Mouse (Mus musculus) intestine, postnatal 0 days (tissue): ENCODE measurements around the gene Il1rapl2. TPM values are rescaled to one million over a fixed set of nuclear protein-coding genes. Genes with fewer than 3 reads are reported as not detected.

Source experiments
- ATAC-seq: fragments of 200-750 bp; cut with Nextera tagmentation; 2 replicates; pipeline ENCODE4 v1.8.0; 2017; ENCODE audit warnings: mild to moderate bottlenecking, moderate TSS enrichment, moderate library complexity
- H3K27ac ChIP-seq: fragments of 300-500 bp; sonication (generic); 2 replicates; pipeline ENCODE4 v1.5.1; 2014; ENCODE audit warnings: mild to moderate bottlenecking, low read depth, low read length, moderate library complexity
- H3K27me3 ChIP-seq: fragments of 300-500 bp; sonication (generic); replicated peaks from 2 replicates; pipeline ENCODE4 v1.6.1; 2014; ENCODE audit warnings: low read length, mixed read lengths; ENCODE audit not compliant: control insufficient read depth, insufficient read depth
- H3K36me3 ChIP-seq: fragments of 300-500 bp; sonication (generic); 2 replicates; pipeline ENCODE4 v1.6.1; 2014; ENCODE audit warnings: mild to moderate bottlenecking, moderate library complexity; ENCODE audit not compliant: control insufficient read depth, insufficient read depth
- H3K4me1 ChIP-seq: fragments of 300-500 bp; sonication (generic); replicated peaks from 2 replicates; pipeline ENCODE4 v1.6.1; 2014; ENCODE audit warnings: antibody characterized with exemption, low read length, mixed read lengths; ENCODE audit not compliant: control insufficient read depth, insufficient read depth
- H3K4me2 ChIP-seq: fragments of 300-500 bp; sonication (generic); replicated peaks from 2 replicates; pipeline ENCODE4 v1.6.1; 2014; ENCODE audit warnings: low read depth, mild to moderate bottlenecking, moderate library complexity
- H3K4me3 ChIP-seq: fragments of 300-500 bp; sonication (generic); 2 replicates; pipeline ENCODE4 v1.5.1; 2014; ENCODE audit warnings: low read depth, low read length
- H3K9ac ChIP-seq: fragments of 300-500 bp; sonication (generic); 2 replicates; pipeline ENCODE4 v1.6.1; 2014; ENCODE audit warnings: mild to moderate bottlenecking, low read depth, low read length
- H3K9me3 ChIP-seq: fragments of 300-500 bp; sonication (generic); 2 replicates; pipeline ENCODE4 v1.6.1; 2016; ENCODE audit warnings: mixed run types; ENCODE audit not compliant: control insufficient read depth
- CTCF ChIP-seq: sonication (generic); IDR thresholded peaks from 2 replicates; pipeline ENCODE4 v1.5.1; 2016; ENCODE audit warnings: low read depth, mild to moderate bottlenecking, control low read depth, antibody characterized with exemption, moderate library complexity
- WGBS: fragments of 180-500 bp; shearing (Covaris S2); extraction: QIAGEN DNeasy Blood & Tissue Kit; methylation state at CpG from one replicate; pipeline ENCODE4 v1.1.7; 2014; 5-methylcytosine and 5-hydroxymethylcytosine counted together
- polyA plus RNA-seq: library from polyadenylated mRNA; unstranded; fragments of >200 nt; fragmentation: Nextera tagmentation; extraction: Ambion mirVana; gene quantifications from 2 replicates; pipeline ENCODE4 v1.2.1, GENCODE M21; 2015

The Il1rapl2 gene
- polyA plus RNA-seq, 1 experiment from 2014 or later: not detected

- no peak for TF ChIP-seq CTCF
- Histone ChIP-seq H3K9ac (no peak overlapping the region), H3K27me3 (no peaks in the 10 kb centered on the region), H3K4me3 (no peak overlapping the region), H3K9me3 (no peaks in the 10 kb centered on the region), H3K27ac (no peak overlapping the region), H3K36me3 (no peaks in the 10 kb centered on the region), H3K4me1 (no peaks in the 10 kb centered on the region), H3K4me2 (no peak overlapping the region)
- ATAC-seq: no peak
- 82% methylated on average over 1 of the region's 1 CpGs for WGBS
Observed at GRCm38 (mm10) chrX:137687974-137688373, 117.6 kb downstream of the Il1rapl2 start.

GRCm38 (mm10) chrX:137700006-137700405 is 129.6 kb downstream of the Il1rapl2 start:
- ATAC-seq: no peak

DNA sequence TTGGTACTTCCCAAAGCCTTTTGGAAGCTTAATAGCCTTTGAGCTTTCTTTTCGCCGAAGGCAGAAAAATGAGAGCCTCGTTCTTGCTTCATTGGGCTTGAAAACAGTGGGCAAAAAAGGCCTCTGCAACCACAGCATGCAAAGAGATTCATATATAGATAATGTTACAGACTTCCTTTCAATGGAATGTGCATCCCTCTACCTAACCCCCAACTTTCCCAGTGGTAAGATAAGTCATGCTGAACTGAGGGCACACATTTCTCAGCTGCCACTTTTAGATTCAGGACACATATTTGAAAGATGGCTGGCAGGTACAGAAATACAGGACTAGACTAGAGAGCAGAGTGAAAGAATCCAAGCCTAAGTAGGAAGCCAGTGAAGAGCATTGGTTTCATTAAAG is 185.1 kb downstream of the Il1rapl2 start:
- Histone ChIP-seq H3K9me3 (no peaks in the 10 kb centered on the region), H3K27ac (no peak overlapping the region), H3K36me3 (no peaks in the 10 kb centered on the region), H3K4me2 (no peak overlapping the region), H3K27me3 (no peaks in the 10 kb centered on the region), H3K9ac (no peak overlapping the region), H3K4me3 (no peak overlapping the region), H3K4me1 (no peaks in the 10 kb centered on the region)
- no peak for TF ChIP-seq CTCF
- WGBS: 82% methylated on average over 3 of the region's 3 CpGs
- ATAC-seq: no peak

More at GRCm38 (mm10) chrX:137700006-137700405, 129.6 kb downstream of the Il1rapl2 start:
- H3K9me3 ChIP-seq: no peaks in the 10 kb centered on the region
- no peaks in the 10 kb centered on the region for H3K36me3 ChIP-seq
- no peak overlapping the region for H3K4me2 ChIP-seq
- H3K27me3 ChIP-seq: no peaks in the 10 kb centered on the region
- no peaks in the 10 kb centered on the region for H3K4me1 ChIP-seq
- WGBS: 84% methylated on average over 2 of the region's 2 CpGs
- H3K9ac ChIP-seq: no peak overlapping the region
- H3K4me3 ChIP-seq: no peak overlapping the region
- no peak for TF ChIP-seq CTCF
- H3K27ac ChIP-seq: no peak overlapping the region

DNA sequence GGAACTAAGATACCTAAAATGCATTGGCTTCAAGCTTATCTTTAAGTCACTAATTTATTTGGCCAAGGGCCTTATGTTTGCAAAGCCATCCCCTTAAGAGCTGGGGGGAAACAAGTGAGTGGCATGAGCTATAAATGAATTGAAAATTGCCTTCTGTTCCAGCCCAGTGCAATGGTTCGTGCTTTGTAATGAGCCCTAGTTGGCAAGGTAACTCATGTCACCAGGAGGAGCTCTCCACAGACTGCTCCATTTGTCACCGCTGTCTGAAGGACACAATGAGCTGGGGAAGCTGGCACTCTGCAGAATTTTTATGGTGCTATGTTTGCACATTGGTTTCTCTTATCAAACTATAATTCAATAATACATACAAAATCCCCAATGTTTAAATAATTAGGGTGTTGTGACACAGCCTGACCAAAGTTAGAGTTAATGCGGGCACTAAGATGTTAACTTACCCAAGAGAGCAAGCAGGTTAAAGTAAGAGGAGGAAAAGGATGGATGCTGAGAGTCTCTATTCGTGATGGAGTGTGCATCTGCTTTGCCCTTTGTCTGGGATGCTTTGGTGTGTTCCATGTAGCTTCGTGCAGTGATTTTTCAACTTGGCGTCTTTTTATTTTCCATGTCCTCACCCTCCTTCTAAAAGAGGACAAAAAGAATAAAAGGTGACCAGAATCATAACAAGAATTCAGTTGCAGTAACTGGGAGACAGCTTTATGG is 235.2 kb downstream of the Il1rapl2 start:
- no peak for ATAC-seq
- no peak overlapping the region for H3K27ac ChIP-seq
- no peak overlapping the region for H3K9ac ChIP-seq
- H3K9me3 ChIP-seq: no peaks in the 10 kb centered on the region
- H3K36me3 ChIP-seq: no peaks in the 10 kb centered on the region
- no peak overlapping the region for H3K4me3 ChIP-seq
- H3K4me2 ChIP-seq: no peak overlapping the region
- H3K27me3 ChIP-seq: no peaks in the 10 kb centered on the region
- 54% methylated on average over 6 of the region's 6 CpGs for WGBS
- TF ChIP-seq CTCF: no peak
- H3K4me1 ChIP-seq: no peaks in the 10 kb centered on the region

- no peaks in the 10 kb centered on the region for H3K4me1 ChIP-seq
- WGBS: 69% methylated on average over 4 of the region's 4 CpGs
- H3K4me2 ChIP-seq: no peak overlapping the region
- H3K36me3 ChIP-seq: no peaks in the 10 kb centered on the region
- H3K9ac ChIP-seq: no peak overlapping the region
- no peak for TF ChIP-seq CTCF
- no peaks in the 10 kb centered on the region for H3K9me3 ChIP-seq
- no peak overlapping the region for H3K4me3 ChIP-seq
- H3K27me3 ChIP-seq: no peaks in the 10 kb centered on the region
- no peak for ATAC-seq
- H3K27ac ChIP-seq: no peak overlapping the region
Observed at GRCm38 (mm10) chrX:137806231-137807114, 236.1 kb downstream of the Il1rapl2 start.

DNA sequence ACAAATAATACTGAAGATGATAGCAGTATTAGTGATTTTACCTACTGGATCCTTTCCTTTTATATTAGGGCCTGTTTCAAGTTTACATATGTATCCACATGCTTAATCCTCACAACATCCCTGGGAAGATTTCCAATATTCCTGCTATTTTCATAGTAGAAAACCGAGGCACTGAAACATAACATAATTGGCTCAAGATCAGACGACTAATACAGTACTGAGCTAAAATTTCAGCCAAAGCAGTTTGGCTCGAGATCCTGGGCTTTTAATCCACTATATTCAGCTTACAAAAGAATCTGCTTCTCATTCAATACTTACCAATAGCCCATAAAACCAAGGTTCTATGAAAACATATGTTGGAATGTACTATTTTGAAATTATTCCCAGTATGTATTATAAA is 239.1 kb downstream of the Il1rapl2 start:
- Histone ChIP-seq H3K9me3 (no peaks in the 10 kb centered on the region), H3K27ac (no peak overlapping the region), H3K36me3 (no peaks in the 10 kb centered on the region), H3K4me1 (no peaks in the 10 kb centered on the region), H3K9ac (no peak overlapping the region), H3K4me3 (no peak overlapping the region), H3K4me2 (no peak overlapping the region), H3K27me3 (no peaks in the 10 kb centered on the region)
- TF ChIP-seq CTCF: no peak
- 67% methylated on average over 3 of the region's 3 CpGs for WGBS
- ATAC-seq: no peak
